Mouse (Mus musculus): Measurements from ENCODE around the gene Dlg1.

DNA sequence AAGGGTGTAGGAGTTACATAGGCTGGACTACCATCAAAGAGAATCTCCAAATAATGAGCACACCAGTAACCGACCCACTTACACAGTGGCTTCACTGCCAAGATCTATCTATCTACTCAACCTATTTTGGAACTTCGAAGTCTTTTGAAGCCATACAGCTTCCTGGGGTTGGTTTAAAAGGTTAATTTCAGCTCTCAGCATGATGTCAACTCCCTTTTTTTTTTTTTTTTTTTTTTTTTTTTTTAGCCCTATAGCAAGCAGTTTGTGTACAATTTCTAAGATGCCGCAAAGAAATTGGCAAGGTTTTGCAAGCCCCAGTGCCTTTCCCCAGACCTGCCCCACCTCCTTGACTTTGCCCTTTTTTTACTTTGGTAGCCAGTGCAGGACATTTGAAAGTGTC lies 202.0 kb downstream of the Dlg1 start:
- TF ChIP-seq CTCF (IDR thresholded peaks at IDR 0.05; ENCODE audit: control insufficient read depth, insufficient read depth, insufficient read length) (no peak), USF1 (IDR thresholded peaks at IDR 0.05; ENCODE audit: low read depth) (no peak), CEBPB (IDR thresholded peaks at IDR 0.05; ENCODE audit: low read depth) (no peak), MYOD1 (IDR thresholded peaks at IDR 0.05; ENCODE audit: control insufficient read depth, insufficient read length, low read depth) (no peak), MAX (IDR thresholded peaks at IDR 0.05) (no peak)

Data from C2C12 (cell line).